Mouse (Mus musculus) megakaryocyte, embryonic 14.5 days (primary cell): ENCODE data around the gene B3glct.

Experiments
- FLI1 ChIP-seq: IDR thresholded peaks from 2 replicates; pipeline ENCODE4 v1.6.1; 2012; ENCODE audit warnings: low read length, inconsistent platforms, mixed read lengths
- GATA1 ChIP-seq: IDR thresholded peaks from 3 replicates; pipeline ENCODE4 v1.6.1; 2012; ENCODE audit warnings: mixed read lengths, low read length, inconsistent platforms, borderline replicate concordance

- TF ChIP-seq GATA1: no peak
- no peak for TF ChIP-seq FLI1
Observed at GRCm38 (mm10) chr5:149767116-149767515, 89.1 kb downstream of the B3glct start.
